Mouse (Mus musculus) heart, embryonic 10.5 days (tissue): ENCODE results near the gene Gm11437. TPM values are rescaled to one million over a fixed set of nuclear protein-coding genes. Genes with fewer than 3 reads are reported as not detected.

ENCODE experiments used
- DNase-seq: peaks from one replicate; pipeline ENCODE4 v3.0.0-alpha.2; 2017; ENCODE audit warnings: low spot score
- H3K27ac ChIP-seq: fragments of 300-500 bp; sonication (generic); 2 replicates; pipeline ENCODE4 v1.5.1; 2016; ENCODE audit warnings: mild to moderate bottlenecking
- H3K27me3 ChIP-seq: fragments of 300-500 bp; sonication (generic); 2 replicates; pipeline ENCODE4 v1.6.1; 2016; ENCODE audit warnings: mild to moderate bottlenecking; ENCODE audit not compliant: poor library complexity, insufficient read depth, severe bottlenecking
- H3K36me3 ChIP-seq: fragments of 300-500 bp; sonication (generic); 2 replicates; pipeline ENCODE4 v1.6.1; 2016; ENCODE audit warnings: mild to moderate bottlenecking, moderate library complexity
- H3K4me1 ChIP-seq: fragments of 300-500 bp; sonication (generic); 2 replicates; pipeline ENCODE4 v1.6.1; 2016; ENCODE audit warnings: mild to moderate bottlenecking
- H3K4me3 ChIP-seq: fragments of 300-500 bp; sonication (generic); 2 replicates; pipeline ENCODE4 v1.5.1; 2016; ENCODE audit warnings: mild to moderate bottlenecking, moderate library complexity
- H3K9me3 ChIP-seq: fragments of 300-500 bp; sonication (generic); 2 replicates; pipeline ENCODE4 v1.6.1; 2016; ENCODE audit warnings: mild to moderate bottlenecking, moderate library complexity
- WGBS: fragments of 180-500 bp; shearing (Covaris S2); methylation state at CpG from one replicate; pipeline ENCODE4 v1.1.7; 2016; 5-methylcytosine and 5-hydroxymethylcytosine counted together
- polyA plus RNA-seq: library from polyadenylated mRNA; unstranded; fragments of >200 nt; fragmentation: Nextera tagmentation; extraction: Ambion mirVana; gene quantifications from 2 replicates; pipeline ENCODE4 v1.2.1, GENCODE M21; 2016

Gm11437 gene
- not detected in 2 replicates for polyA plus RNA-seq

- Histone ChIP-seq H3K27ac (no peak within 1 kb of the TSS), H3K9me3 (no peaks in the 10 kb centered on the region), H3K27me3 (no peaks in the 10 kb centered on the region), H3K36me3 (no peaks in the 10 kb centered on the region), H3K4me1 (no peaks in the 10 kb centered on the region), H3K4me3 (no peak within 1 kb of the TSS)
- DNase-seq: no peak
- 84% methylated on average over 5 of the region's 5 CpGs for WGBS
Observed at GRCm38 (mm10) chr11:84167046-84167526, at the start of gene Gm11437. Gene Gm11437 (minus strand): TSS chr11:84167476.

GRCm38 (mm10) chr11:84210876-84211275, 43.6 kb upstream of the Gm11437 start:
- Histone ChIP-seq H3K36me3 (0 out of 2 replicates have a peak, but pooled peaks cover 6% of the 10 kb centered on the region), H3K4me1 (0 out of 2 replicates have a peak, but pooled peaks cover under 1% of the 10 kb centered on the region), H3K27ac (no peak overlapping the region), H3K9me3 (no peaks in the 10 kb centered on the region), H3K27me3 (no peaks in the 10 kb centered on the region), H3K4me3 (no peak overlapping the region)
- 93% methylated on average over 6 of the region's 6 CpGs for WGBS
- DNase-seq: no peak

- Histone ChIP-seq H3K4me3 (no peak overlapping the region), H3K27me3 (no peaks in the 10 kb centered on the region), H3K4me1 (0 out of 2 replicates have a peak, but pooled peaks cover 3% of the 10 kb centered on the region), H3K27ac (no peak overlapping the region), H3K9me3 (no peaks in the 10 kb centered on the region), H3K36me3 (0 out of 2 replicates have a peak, but pooled peaks cover 7% of the 10 kb centered on the region)
- 63% methylated on average over 4 of the region's 4 CpGs for WGBS
- no peak for DNase-seq
Observed at GRCm38 (mm10) chr11:84205776-84206175, 38.5 kb upstream of the Gm11437 start.

- Histone ChIP-seq H3K9me3 (no peaks in the 10 kb centered on the region), H3K4me1 (peaks cover 4% of the 10 kb centered on the region), H3K27me3 (no peaks in the 10 kb centered on the region), H3K4me3 (no peak overlapping the region), H3K36me3 (peaks cover 6% of the 10 kb centered on the region; the same call in 1 of the 2 replicates), H3K27ac (no peak overlapping the region)
- no peak for DNase-seq
- 88% methylated on average over 3 of the region's 3 CpGs for WGBS
Observed at GRCm38 (mm10) chr11:84197607-84198402, 30.5 kb upstream of the Gm11437 start.

- no peaks in the 10 kb centered on the region for H3K27me3 ChIP-seq
- H3K27ac ChIP-seq: no peak overlapping the region
- 83% methylated on average over 3 of the region's 3 CpGs for WGBS
Observed at GRCm38 (mm10) chr11:84194751-84195150, 27.5 kb upstream of the Gm11437 start.

GRCm38 (mm10) chr11:84193249-84193648, 26.0 kb upstream of the Gm11437 start:
- H3K9me3 ChIP-seq: no peaks in the 10 kb centered on the region
- WGBS: 84% methylated on average over 10 of the region's 10 CpGs
- no peak overlapping the region for H3K4me3 ChIP-seq
- H3K4me1 ChIP-seq: peaks cover 4% of the 10 kb centered on the region
- no peak overlapping the region for H3K27ac ChIP-seq
- peaks cover 6% of the 10 kb centered on the region; the same call in 1 of the 2 replicates for H3K36me3 ChIP-seq
- H3K27me3 ChIP-seq: no peaks in the 10 kb centered on the region
- DNase-seq: no peak

More at GRCm38 (mm10) chr11:84194751-84195150, 27.5 kb upstream of the Gm11437 start:
- peaks cover 6% of the 10 kb centered on the region; the same call in 1 of the 2 replicates for H3K36me3 ChIP-seq
- no peak for DNase-seq
- no peaks in the 10 kb centered on the region for H3K9me3 ChIP-seq
- H3K4me1 ChIP-seq: peaks cover 4% of the 10 kb centered on the region
- no peak overlapping the region for H3K4me3 ChIP-seq

GRCm38 (mm10) chr11:84190581-84191233, 23.4 kb upstream of the Gm11437 start:
- Histone ChIP-seq H3K27ac (no peak overlapping the region), H3K9me3 (no peaks in the 10 kb centered on the region), H3K4me3 (no peak overlapping the region), H3K36me3 (peaks cover 2% of the 10 kb centered on the region; the same call in 1 of the 2 replicates), H3K4me1 (peaks cover 4% of the 10 kb centered on the region), H3K27me3 (no peaks in the 10 kb centered on the region)
- WGBS: 88% methylated on average over 8 of the region's 8 CpGs
- no peak for DNase-seq

- no peaks in the 10 kb centered on the region for H3K27me3 ChIP-seq
- no peak overlapping the region for H3K27ac ChIP-seq
- no peak overlapping the region for H3K4me3 ChIP-seq
- DNase-seq: no peak
- peaks cover 4% of the 10 kb centered on the region for H3K4me1 ChIP-seq
- H3K36me3 ChIP-seq: no peaks in the 10 kb centered on the region
- 78% methylated on average over 3 of the region's 3 CpGs for WGBS
- H3K9me3 ChIP-seq: no peaks in the 10 kb centered on the region
Observed at GRCm38 (mm10) chr11:84188530-84188929, 21.3 kb upstream of the Gm11437 start.

GRCm38 (mm10) chr11:84181286-84181685, 14.0 kb upstream of the Gm11437 start:
- Histone ChIP-seq H3K4me1 (peaks cover 20% of the 10 kb centered on the region), H3K9me3 (no peaks in the 10 kb centered on the region), H3K27ac (0 out of 2 replicates have a peak overlapping the region, but pooled peaks have one; percentile 94), H3K36me3 (no peaks in the 10 kb centered on the region), H3K27me3 (no peaks in the 10 kb centered on the region), H3K4me3 (peak overlapping the region; percentile 87)
- WGBS: 74% methylated on average over 2 of the region's 2 CpGs
- no peak for DNase-seq

- Histone ChIP-seq H3K9me3 (no peaks in the 10 kb centered on the region), H3K36me3 (no peaks in the 10 kb centered on the region), H3K27me3 (no peaks in the 10 kb centered on the region), H3K27ac (peak overlapping the region; percentile 94), H3K4me3 (peak overlapping the region; percentile 87), H3K4me1 (peaks cover 20% of the 10 kb centered on the region)
- DNase-seq: peak; percentile 91
- WGBS: under 1% methylated on average over 43 of the region's 44 CpGs
Observed at GRCm38 (mm10) chr11:84179954-84180598, 12.8 kb upstream of the Gm11437 start.

GRCm38 (mm10) chr11:84179226-84179953, 12.1 kb upstream of the Gm11437 start:
- Histone ChIP-seq H3K9me3 (no peaks in the 10 kb centered on the region), H3K27me3 (no peaks in the 10 kb centered on the region), H3K36me3 (no peaks in the 10 kb centered on the region), H3K27ac (peak overlapping the region; percentile 94), H3K4me3 (peak overlapping the region; percentile 87), H3K4me1 (peaks cover 23% of the 10 kb centered on the region)
- under 1% methylated on average over 64 of the region's 85 CpGs for WGBS
- peak; percentile 98 for DNase-seq

GRCm38 (mm10) chr11:84178571-84178970, 11.3 kb upstream of the Gm11437 start:
- Histone ChIP-seq H3K27ac (peak overlapping the region; percentile 94; the same call in 1 of the 2 replicates), H3K4me1 (peaks cover 23% of the 10 kb centered on the region), H3K4me3 (peak overlapping the region; percentile 87)

More at GRCm38 (mm10) chr11:84178571-84178970, 11.3 kb upstream of the Gm11437 start:
- no peaks in the 10 kb centered on the region for H3K36me3 ChIP-seq
- DNase-seq: no peak
- no peaks in the 10 kb centered on the region for H3K9me3 ChIP-seq
- WGBS: 39% methylated on average over 4 of the region's 4 CpGs
- H3K27me3 ChIP-seq: no peaks in the 10 kb centered on the region
